Mouse (Mus musculus) liver, embryonic 13.5 days (tissue): ENCODE measurements around the gene Rcbtb1. TPM values are rescaled to one million over a fixed set of nuclear protein-coding genes. Genes with fewer than 3 reads are reported as not detected.

Experiments
- polyA plus RNA-seq: library from polyadenylated mRNA; unstranded; fragments of >200 nt; fragmentation: Nextera tagmentation; extraction: Ambion mirVana; gene quantifications from 2 replicates; pipeline ENCODE4 v1.2.1, GENCODE M21; 2015

Gene Rcbtb1
- polyA plus RNA-seq, 1 experiment from 2014 or later = 17.5 TPM

Other genes with a start within 250 kb of the Rcbtb1 start
- not detected in 2 replicates for gene 1700129C05Rik, start 58.3 kb upstream of the Rcbtb1 start, polyA plus RNA-seq
- gene Gm5142, start 22.5 kb upstream of the Rcbtb1 start, polyA plus RNA-seq = not detected in 2 replicates
- not detected in 2 replicates for gene Gm6904, start 59.0 kb downstream of the Rcbtb1 start, polyA plus RNA-seq
- 0.08 and 0.32 TPM in 2 replicates for gene Phf11a, start 96.3 kb downstream of the Rcbtb1 start, polyA plus RNA-seq
- gene Phf11b, start 140.1 kb downstream of the Rcbtb1 start, polyA plus RNA-seq = 0.77 and 1.3 TPM in 2 replicates
- gene Phf11d, start 164.3 kb downstream of the Rcbtb1 start, polyA plus RNA-seq = 1.2 and 1.4 TPM in 2 replicates
- 0.45 and 0.57 TPM in 2 replicates for gene Phf11c, start 194.2 kb downstream of the Rcbtb1 start, polyA plus RNA-seq
- gene Setdb2, start 239.7 kb downstream of the Rcbtb1 start, polyA plus RNA-seq = 9.9 and 10.8 TPM in 2 replicates
- 30.7 and 39.7 TPM in 2 replicates for gene Cab39l, start 239.8 kb downstream of the Rcbtb1 start, polyA plus RNA-seq